Mouse (Mus musculus) kidney, adult 9 months (tissue): ENCODE results near the gene Acot5.
A peak's percentile ranks its signal among the peaks of the same experiment; 100 is the strongest.

ENCODE experiments used
- DNase-seq: peaks from one replicate; pipeline ENCODE4 v3.0.0; 2022

Gene Acot5

DNA sequence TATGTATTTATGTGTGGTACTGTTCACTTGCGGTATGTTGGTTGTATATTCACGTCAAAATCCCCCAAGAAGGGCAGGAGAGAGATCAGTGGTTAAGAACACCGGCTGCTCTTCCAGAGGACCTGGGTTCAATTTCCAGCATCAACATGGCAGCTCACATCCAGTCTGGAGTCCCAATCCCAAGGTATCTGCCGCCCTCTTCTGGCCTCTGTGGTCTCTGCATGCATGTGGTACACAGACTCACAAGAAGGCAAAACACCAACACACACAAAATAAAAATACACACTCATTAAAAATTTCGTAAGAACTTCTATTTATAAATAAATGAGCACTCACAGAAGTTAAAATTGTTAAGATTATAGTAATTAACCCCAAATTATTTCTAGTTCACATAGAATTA lies 5.9 kb upstream of the Acot5 start:
- peak; percentile 45 for DNase-seq

DNA sequence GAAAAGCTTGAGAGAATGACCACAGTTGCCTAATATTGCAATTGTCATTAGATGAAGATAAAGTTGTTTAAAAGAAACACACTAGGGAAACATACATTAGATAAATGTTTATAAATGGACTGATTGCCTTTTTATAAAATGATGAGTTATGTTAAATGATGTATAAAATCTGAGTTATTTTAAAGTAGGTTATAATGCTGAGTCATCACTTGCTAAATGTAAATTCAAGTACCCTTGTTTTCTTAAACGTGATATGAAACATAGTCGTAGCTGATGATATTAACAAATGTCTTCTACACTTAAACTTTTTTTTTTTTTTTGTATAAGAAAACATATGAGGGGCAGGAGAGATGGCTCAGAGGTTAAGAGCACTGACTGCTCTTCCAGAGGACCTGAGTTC lies 5.3 kb upstream of the Acot5 start:
- no peak for DNase-seq

DNA sequence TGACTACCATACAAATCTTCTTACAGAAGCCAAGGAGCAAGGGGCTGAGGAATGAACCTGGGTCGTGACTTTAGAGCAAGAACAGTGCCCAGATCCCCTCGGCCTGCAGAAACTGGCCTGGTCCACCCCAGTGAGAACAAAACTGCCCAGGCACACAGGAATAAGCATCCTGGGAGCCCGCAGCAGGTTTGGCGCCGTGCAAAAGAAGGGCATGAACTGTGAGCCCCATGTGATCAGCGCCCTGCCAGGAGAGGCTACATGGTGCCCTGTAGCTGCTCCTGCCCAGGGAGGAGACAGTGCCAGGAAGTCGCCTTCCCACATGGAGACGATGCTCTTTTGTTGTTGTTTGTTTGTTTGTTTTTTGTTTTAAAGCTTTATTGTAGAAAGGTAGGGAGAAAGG lies 4.5 kb upstream of the Acot5 start:
- peak; percentile 61 for DNase-seq

DNA sequence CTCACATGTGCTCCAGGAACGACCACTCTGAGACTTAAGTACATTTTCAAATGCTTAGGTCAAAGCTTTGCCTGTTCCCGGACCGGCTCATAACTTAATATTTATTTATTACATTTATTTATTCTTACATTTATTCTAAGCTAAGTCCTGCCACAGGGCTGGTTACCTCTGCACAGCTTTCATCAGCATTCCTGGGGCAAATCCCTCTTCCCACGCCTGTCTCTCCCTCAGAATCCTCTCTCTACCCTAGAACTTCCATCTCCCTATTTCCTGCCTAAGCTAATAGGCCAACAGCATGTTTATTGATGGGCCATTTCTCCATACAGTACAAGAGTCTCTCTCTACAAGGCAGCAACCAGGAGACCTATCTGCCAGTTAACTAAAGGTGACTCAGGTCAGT lies 1.4 kb upstream of the Acot5 start:
- no peak for DNase-seq

DNA sequence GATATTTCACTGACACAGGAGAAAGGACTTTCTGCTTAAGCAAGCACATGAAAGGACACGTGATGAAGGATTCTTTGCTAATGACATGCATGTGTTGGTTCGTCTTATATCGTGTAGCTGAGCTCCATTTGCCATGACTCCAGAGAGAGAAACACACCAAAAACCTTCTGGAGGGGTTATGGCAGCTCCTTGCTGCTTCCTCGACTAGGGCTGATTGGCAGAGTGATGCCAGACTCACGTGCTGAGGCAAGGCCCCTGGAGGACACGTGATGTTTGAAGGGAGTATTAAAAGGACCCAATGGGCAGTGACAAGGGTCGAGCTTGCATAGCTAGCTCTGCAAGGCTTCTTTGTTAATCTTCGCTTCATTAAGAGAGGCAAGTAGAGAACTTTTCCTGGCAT lies 829 bp upstream of the Acot5 start:
- no peak for DNase-seq

GRCm38 (mm10) chr12:84069582-84069981 lies 457 bp downstream of the Acot5 start:
- DNase-seq: peak; percentile 48

- no peak for DNase-seq
Observed at GRCm38 (mm10) chr12:84071696-84072095, 2.6 kb downstream of the Acot5 start.

DNA sequence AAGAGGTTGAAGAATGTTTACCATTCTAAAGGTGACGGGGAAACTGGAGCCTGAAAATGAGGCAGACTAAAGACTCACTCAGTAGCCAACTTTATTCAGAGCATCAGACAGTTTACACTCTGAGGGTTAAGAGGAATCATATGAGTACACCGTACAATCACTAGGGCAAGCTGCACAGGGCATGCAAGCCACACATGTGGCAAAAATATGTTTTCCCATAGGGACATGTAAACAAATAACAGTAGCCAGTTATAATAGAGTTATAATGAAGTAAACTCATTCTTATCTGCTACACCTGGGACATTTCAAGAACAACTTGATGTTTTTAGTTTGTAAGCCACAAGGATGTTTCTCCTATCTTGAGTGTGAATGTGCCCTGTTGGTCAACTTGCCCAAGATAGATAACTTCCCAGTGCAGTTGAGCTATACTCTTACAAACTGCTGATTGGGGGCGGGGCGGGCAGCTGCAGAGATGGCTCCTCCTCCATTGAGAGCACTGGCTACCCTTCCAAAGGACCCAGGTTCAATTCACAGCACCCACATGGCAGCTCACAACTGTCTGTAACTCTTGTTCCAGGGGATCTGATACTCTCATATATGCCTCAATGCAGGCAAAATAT lies 8.4 kb downstream of the Acot5 start:
- no peak for DNase-seq

- no peak for DNase-seq
Observed at GRCm38 (mm10) chr12:84083842-84084241, 14.7 kb downstream of the Acot5 start.

DNA sequence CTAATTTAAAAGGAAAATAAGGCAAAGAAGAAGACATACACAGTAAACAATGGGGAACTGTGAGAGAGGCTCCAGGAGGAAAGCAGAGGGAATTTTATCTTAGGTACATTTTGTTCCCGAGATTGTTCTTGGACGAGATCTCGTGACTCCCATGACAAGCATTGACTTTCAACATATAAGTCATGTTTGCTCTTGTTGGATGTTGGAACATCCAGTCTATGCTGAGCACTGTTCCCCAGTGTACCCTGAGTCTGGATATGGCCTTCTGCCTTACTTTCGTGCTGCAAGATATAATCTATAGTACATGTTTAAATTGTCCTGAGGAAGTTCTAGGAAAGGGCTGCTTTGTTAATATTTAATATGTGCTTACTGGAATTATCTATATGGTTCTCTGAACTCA lies 15.5 kb downstream of the Acot5 start:
- no peak for DNase-seq

DNA sequence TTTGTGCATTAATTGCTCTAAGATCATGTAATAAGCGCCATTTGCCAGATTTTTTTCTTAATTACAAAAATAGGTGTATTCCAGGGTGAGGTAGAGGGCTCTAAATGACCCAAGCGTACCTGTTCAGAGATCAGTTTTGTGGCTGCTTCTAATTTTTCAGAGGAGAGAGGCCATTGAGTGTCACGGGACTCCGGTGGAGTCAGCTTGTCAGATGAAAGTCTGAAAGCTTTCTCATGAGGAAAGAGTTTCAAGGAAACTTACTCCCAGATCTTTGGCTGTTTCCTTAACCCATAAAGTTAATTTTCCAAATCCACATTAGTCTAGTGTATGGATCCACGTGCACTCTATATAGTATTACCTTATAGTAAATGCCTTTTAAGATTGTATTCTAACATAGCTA lies 25.5 kb downstream of the Acot5 start:
- DNase-seq: peak; percentile 64

DNA sequence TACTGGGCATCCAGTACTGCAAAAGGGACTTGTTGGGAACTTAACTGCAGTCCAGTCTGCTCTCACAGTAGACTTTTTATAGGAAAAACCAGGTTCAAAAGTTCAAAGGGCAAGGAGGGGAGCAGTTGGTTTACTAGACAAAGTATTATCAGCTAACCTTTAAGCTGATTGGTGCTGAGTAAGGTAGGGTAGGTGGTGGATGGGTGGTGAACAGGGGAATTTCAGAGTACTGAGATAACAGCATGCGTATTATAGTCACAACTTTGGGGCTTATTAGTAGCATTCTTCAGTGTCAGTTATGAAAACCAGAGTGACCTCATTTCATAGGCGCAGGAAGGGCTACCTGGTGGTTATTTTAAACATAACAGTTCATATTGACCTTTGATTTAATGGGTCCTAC lies 30.5 kb downstream of the Acot5 start:
- DNase-seq: no peak

GRCm38 (mm10) chr12:84100071-84100470 lies 30.9 kb downstream of the Acot5 start:
- DNase-seq: no peak

DNA sequence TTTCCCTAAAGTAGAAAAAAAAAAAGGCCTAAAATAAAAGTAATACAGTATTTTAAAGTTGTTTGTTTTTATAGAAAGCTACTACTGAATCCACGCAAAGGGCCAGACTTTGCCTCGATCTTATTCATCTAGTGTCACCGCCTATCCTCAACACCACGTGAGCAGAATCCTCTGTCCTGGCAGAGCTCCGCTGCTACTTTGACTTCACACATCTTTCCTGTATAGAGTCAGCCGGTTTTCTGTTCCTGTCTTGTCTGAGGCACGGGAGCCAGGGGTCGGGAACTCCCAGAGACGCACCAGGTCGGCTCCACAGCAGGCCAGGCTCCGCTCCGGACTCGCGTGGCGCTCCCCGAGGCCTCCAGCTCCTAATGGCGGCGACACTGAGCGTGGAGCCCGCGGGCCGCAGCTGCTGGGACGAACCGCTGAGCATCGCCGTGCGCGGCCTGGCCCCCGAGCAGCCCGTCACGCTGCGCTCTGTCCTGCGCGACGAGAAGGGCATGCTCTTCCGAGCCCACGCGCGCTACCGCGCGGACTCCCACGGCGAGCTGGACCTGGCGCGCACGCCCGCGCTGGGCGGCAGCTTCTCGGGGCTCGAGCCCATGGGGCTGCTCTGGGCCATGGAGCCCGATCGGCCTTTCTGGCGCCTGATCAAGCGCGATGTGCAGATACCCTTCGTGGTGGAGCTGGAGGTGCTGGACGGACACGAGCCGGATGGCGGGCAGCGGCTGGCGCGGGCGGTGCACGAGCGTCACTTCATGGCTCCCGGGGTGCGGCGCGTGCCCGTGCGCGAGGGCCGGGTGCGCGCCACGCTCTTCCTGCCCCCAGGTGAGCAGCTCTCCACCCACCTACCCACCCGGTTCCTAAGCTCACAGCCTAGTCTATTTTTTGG lies 31.7 kb downstream of the Acot5 start, which contains the start of gene Acot6:
Gene Acot6 (plus strand): TSS at position 51 of the 889 bp plus-strand sequence.
- DNase-seq: peak; percentile 64

DNA sequence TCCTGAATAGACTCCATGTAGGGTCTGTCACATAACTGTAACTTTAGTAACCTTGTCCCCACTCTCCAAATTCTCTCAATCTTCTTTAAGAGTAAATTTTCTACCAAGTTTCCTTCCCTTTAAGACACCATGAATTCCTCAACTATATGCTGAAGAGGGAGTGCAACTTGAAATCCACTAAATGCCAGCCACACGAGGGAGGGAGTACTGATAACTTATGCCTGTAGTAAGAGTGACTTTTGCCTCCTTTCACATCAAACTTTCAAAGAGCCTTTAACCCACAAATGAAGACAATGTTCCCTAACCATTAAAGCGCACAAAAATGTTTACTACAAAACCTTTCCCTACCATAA lies 32.3 kb downstream of the Acot5 start:
- DNase-seq: no peak

GRCm38 (mm10) chr12:84107012-84107411 lies 37.9 kb downstream of the Acot5 start:
- no peak for DNase-seq

DNA sequence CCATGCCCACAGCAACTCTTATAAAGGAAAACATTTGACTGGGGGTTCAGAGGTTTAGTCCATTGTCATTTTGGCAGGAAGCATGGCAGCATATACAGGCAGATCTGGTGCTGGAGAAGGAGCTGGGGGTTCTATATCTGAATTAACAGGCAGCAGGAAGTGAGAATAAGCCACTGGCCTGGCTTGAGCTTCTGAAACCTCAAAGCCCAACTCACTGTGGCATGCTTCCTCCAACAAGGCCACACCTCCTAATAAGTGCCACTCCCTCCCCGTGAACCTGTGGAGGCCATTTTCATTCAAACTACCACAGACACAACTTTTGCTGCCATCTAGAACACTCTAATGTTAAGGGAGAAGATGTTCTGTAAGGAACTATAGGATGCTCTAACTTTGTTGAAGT lies 38.6 kb downstream of the Acot5 start:
- no peak for DNase-seq

DNA sequence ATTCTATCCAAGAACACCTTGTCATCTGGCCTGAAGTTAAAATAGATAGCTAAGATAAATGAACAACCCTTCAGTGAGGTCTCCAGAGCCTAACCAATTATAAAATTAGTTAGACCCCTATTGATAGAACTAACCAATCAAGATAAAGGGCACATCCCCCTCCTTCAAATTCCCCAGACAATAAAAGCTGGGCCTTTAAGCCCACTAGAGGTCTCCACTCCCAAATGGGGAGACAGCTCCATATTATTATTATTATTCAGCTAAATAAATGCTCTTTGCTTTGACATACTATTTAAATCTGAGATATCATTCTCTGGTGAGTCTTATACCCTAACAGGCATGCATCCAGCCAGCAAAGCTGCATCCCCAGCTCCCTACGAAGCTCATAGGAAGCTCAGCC lies 40.8 kb downstream of the Acot5 start:
- no peak for DNase-seq

GRCm38 (mm10) chr12:84110814-84111213 lies 41.7 kb downstream of the Acot5 start:
- no peak for DNase-seq

DNA sequence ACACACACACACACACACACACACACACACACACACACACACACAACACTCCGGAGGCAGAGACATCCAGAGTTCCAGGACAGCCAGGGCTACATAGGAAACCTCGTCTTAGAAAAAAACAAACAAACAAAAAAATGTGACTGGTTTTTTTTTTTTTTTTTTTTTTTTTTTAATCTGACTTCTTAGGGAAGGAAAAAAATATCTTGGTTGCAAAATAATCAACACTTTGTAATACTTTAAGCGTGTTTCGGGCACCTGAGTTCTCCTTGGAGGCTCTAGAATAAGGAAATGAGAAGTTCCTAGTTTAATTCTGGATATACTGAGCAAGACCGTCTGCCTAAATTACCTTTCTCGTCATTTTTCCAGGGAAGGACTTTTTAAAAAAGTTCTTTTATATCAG lies 44.6 kb downstream of the Acot5 start:
- DNase-seq: no peak

- peak; percentile 92 for DNase-seq
Observed at GRCm38 (mm10) chr12:84114153-84114994, 45.2 kb downstream of the Acot5 start, which contains the start of gene Dnal1. Gene Dnal1 (plus strand): TSS chr12:84114366.

- DNase-seq: no peak
Observed at GRCm38 (mm10) chr12:84119584-84119983, 50.5 kb downstream of the Acot5 start.
